Mouse (Mus musculus): ENCODE measurements around the gene Rsf1.

The Rsf1 gene

GRCm38 (mm10) chr7:97723646-97724538, 144.2 kb downstream of the Rsf1 start:
- no peak for DNase-seq (ENCODE audit: low read depth, low spot score)

DNA sequence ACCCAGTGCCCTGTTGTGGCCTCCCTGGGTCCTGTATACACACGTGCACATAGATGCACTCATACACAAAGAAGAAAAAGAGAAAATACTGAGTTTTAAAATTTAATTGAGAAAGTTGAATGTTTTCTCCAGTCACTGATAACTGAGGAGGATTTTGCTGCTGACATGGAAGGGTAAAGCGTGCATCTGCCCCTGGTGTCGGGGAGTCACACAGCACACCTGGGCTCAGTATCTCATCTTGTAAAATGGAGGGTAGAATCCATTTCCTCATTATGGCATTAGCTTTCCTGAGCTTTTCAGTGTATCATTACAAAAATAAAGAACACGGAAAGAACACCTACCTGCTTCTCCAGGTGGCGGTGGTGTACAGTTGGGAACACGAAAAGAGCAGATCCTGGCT, 145.7 kb downstream of the Rsf1 start:
- DNase-seq (ENCODE audit: low read depth, low spot score), result no peak

DNA sequence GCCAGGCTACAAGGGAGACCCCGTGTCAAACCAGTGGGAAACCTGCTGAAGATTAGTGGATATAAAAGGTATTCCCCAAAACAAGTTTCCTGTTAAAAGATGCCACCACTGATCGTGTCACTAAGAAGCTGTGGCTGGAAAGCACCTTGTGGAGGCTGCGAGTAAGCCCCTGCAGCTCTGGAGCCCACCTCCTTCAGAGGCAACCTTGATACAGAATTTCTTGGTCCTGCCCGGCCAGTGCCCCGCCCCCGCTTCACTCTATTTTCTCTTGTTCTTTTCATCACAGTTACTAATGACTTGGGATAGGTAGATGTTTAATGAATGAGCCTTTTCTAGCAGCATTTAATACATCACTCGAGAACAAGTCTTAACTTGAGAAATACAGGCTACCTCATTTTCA, 146.4 kb downstream of the Rsf1 start:
- DNase-seq (ENCODE audit: low read depth, low spot score), result no peak

DNA sequence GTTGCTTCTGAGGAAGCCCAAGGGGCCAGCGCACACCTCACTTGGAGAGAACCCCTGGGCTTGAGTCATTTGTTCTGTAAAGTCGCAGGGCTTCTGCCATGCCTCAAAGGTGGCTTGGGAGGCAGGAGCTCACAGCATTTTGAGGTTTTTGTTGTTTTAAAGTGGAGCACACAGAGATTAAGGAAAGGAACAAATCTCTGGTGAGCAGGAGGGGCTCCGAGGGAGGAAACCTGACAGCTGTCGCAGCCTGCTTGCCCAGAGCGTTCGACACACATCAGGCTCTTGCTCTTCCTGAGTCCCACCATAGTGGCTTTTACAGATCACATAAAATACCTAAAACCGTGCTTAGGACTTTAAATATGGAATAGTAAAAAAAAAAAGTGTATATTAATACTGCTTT, 147.1 kb downstream of the Rsf1 start:
- DNase-seq (ENCODE audit: low read depth, low spot score), result no peak

DNA sequence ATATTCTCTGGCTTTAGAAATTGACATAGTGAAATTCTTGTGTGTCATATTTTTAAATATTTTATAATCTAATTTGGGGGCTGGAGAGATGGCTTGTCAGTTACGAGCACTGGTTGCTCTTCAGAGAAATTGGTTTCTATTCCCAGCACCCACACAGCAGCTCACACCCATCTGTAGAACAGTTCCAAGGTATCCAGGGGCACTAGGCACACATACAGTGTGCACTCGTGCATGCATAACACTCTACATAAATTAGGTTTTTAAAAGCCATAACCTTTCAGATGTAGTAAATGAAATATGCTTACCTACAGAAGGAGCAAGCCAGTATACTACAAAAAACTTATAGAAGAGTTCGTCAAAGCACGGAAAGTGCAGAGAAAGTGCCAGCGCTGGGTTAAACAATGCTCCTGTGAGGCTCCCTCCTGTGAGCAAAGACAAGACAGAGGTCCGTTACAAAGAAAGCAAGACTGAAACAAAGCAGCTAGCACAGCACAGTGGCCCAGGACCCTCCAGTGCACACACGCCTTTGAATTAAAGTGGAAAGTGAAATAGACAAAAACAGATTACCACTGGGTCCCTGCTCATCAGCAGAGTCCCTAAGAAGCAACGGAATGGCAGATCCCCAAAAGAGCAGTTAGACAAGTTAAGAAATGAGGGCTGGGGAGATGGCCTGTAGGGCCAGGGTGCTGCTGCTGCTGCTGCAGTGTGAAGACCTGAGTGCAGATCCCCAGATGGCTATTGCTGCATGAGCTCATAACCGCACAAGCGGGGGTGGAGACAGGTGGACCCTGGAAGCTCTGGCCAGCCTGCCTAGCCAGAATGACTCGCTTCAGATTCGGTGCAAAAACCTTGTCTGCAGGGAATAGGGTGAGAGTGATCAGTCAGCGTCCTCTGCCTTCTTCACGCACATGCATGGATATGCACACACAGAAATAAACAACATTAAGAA, 149.3 kb downstream of the Rsf1 start:
- DNase-seq (ENCODE audit: low read depth, low spot score), result no peak

DNA sequence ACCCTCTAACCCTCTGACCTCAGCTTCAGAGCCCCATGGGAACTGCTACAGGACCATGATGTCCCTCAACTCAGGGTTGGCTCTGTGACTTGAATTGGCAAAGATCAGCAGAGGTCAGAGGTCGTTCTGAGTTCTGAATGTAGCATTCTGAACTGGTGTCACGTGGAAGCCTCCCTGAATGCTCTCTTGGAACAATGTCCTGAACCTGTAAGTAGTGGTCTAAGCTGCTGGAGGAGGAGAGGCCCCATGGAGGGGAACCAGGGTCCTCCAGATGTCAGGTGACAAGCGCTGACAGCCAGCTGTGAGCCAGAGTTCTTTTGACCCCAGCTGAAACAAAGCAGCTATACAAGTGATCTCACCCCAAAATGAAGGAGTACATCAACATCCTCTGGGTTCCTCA, 150.7 kb downstream of the Rsf1 start:
- no peak for DNase-seq (ENCODE audit: low read depth, low spot score)

- no peak for DNase-seq (ENCODE audit: low read depth, low spot score)
Observed at GRCm38 (mm10) chr7:97733606-97734005, 153.9 kb downstream of the Rsf1 start.

- DNase-seq (ENCODE audit: low read depth, low spot score), result no peak
Observed at GRCm38 (mm10) chr7:97735021-97735420, 155.3 kb downstream of the Rsf1 start.

GRCm38 (mm10) chr7:97735886-97736420, 156.3 kb downstream of the Rsf1 start:
- DNase-seq (ENCODE audit: low read depth, low spot score), result no peak

DNA sequence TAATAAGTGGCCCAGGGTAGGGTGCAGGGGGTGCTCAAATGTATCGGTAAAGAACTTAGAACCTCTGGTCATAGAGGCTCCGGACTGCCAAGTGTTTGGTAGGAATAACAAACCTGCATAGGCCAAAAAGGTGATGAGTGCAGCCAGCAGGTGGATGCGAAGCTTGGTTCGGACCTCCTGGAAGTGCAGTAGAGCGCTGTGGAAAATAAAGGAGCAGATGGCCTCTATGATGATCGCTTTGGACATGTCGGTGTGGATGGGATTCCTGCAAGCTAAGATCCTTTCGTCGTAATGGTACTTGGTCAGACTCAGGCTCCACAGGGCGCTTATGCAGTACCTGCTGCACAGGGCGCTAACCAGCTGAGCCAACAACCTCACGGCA, 157.6 kb downstream of the Rsf1 start:
- no peak for DNase-seq (ENCODE audit: low read depth, low spot score)

DNA sequence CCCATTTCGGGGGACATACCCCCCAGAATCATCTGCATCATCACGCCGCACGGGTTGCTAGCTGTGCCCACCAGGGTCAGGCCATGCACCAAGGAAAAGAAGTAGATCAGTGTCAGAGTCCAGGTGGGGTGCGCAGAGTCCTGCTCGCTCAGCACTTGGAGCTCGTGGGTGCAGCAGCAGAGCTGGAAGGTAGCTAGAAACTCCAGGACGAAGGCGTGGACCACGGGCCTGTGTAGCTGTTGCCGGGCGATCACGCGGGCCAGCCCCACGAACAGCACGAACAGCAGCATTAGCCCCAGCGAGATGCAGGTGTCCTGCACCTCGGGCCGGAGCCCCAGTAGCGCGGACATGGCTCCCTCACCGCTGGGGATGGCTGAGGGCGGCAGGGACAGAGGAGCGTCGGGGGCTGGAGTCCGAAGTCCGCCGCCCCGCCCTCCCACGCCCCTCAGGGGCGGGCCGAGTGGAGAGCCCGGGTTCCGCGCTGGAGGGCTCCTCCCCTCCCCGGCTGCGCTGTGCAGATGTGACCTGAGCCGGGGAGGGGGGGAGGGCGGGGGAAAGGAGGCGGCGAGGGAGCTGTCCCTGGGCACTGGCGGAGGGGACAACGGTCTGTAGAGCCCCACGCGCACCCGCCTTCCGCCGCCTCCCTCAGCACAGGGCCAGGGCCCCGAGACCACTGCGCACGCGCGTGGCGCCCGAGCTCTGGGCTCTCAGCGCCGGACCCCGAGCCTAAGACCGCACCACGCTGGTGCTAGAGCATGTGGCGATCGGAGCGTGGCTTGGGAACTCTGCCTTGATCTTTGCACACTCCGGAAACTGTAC, 158.2 kb downstream of the Rsf1 start, which contains the start of gene Aqp11:
Aqp11 (minus strand) TSS at position 652 of the 819 bp plus-strand sequence.
- DNase-seq (ENCODE audit: low read depth, low spot score), result peak; percentile 70

DNA sequence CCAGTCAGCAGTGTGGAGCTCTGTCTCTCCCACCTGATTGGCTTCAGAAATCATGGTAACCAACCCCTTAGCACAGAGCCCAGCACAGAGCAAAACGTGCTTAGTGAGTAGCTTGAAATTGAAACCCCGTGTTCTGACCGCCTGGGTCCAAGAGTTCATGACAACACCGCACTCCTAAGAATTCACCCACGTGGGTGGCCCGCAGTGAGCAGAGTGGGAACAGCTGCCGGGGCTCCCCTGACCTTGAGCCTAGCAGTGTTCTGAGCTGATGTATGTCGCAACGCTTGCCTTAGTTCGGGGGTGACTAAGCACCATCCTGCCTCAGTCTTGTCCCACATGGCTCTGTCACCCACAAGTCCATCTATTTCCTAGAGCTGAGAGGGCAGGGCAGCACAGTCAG, 161.3 kb downstream of the Rsf1 start:
- DNase-seq (ENCODE audit: low read depth, low spot score), result no peak

DNA sequence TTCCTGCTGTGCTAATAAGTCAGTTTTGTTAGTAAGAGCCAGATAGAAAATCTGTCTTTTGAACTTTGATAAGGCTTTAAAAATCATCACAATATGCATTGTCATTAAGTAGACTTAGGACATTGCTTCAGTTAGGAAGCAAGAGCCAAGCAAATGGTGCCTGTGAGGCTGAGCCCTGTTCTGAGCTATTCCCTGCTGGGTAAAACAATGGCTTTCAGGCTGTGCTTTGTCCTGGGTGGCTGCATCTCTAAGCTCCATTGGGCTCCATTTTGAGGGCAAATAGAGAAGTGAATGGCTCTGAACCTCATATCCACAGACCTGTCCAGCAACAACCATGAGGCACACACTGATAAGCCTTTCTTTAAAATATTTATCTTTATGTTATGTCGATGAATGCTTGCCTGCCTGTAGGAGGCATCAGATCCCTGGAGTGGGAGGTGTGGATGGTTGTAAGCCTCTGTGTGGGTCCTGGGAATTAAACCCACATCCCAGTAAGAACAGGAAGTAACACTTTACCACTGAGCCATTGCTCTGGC, 162.1 kb downstream of the Rsf1 start:
- no peak for DNase-seq (ENCODE audit: low read depth, low spot score)

All from skeletal muscle tissue, adult 2 months (tissue).